Mouse (Mus musculus) erythroblast, adult 5-6 weeks (primary cell): ENCODE data around the gene Lrguk. TPM values are rescaled to one million over a fixed set of nuclear protein-coding genes. Genes with fewer than 3 reads are reported as not detected.

ENCODE experiments used
- ATAC-seq: replicated peaks from 2 replicates; pipeline ENCODE4 v1.8.0; 2016; ENCODE audit warnings: moderate number of reproducible peaks, mild to moderate bottlenecking, moderate TSS enrichment, inconsistent platforms; ENCODE audit not compliant: poor library complexity, low FRiP score, severe bottlenecking
- total RNA-seq, 2 experiments: library from RNA; stranded (forward) in 1 of 2; stranded (reverse) in 1 of 2; fragments of 150-400 nt in 1 of 2; fragments of 200-764, 138-1000 nt in 1 of 2; gene quantifications; 2 replicates each; pipeline versions ENCODE4 v1.2.3 to v1.2.4; 2015 to 2017; ENCODE audit warnings: low replicate concordance in 2 of 2

The Lrguk gene
- total RNA-seq, 2 experiments from 2014 or later: 0.19 TPM; not detected in 1

DNA sequence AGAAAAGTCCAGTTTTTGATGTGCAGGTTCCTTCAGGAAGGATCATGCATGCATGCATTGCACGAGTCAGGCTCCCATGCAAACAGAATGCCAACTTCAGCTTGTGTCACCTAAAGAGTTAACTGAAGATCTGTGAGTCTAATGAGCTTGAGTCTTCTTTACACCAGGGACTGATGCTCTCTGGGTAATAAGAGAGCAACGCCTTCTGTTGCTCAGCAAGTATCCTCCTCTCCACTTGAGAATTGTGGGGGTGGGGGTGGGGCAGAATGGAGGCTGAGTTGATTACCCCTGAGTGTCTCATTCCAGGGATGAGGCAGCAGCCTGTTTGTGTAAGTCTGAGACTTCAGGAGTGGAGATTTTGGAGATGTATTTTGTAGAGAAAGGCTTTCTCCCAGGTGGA is 20.2 kb downstream of the Lrguk start:
- no peak for ATAC-seq

DNA sequence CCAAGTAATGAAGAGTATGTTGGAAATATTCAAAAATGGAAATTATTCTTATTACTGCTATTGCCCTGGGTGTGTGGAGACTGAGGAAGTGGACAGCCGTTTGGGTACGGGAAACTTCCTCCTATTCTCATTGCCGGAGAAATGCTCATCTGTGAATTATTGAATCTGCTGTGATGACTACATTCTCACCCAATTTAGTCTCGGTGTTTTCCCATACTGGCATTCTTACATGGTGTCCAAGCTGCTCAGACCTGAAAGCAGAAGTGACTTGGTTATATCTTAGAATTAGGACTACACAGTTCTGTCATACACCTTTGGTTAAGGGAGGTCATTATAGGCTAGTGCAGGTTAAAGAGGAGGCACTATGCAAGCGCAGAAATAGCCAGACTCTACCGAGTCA is 30.5 kb downstream of the Lrguk start:
- ATAC-seq: no peak

DNA sequence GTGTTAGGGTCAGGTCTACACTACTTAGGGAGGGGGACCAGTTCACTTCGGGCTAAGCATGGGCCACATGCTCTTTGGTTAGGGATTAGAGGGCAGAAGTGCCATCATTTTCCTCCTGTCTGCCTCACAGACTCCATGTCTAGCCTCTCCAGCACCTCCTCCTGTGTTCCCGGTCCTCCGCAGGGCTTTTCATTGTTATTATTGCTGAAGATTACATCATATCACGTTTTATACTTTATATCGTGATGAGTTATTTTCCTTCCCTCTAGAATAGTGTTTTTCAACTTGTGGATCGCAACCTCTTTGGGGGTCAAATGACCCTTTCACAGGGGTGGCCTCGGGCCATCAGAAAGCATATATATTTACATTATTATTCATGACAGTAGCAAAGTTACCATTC is 37.5 kb downstream of the Lrguk start:
- ATAC-seq: no peak

DNA sequence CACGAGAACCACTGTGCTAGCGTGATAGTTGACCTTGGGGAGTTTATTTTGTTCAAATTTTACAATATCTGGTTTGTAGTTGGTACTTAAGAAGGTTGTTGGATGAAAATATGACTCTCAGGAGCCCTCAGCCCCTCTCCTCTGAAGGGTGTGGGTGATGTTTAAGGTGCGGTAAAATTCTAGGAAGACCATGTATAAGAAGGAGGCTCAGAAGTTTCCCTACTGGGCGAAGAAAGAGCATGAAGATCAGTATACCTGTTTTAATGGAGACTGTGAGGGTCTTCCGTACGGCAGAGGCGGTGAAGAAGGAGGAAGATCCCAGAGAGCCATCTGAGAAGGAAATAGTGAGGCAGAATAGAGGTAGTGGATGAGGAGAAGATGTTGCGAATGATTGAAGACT is 38.0 kb downstream of the Lrguk start:
- no peak for ATAC-seq

DNA sequence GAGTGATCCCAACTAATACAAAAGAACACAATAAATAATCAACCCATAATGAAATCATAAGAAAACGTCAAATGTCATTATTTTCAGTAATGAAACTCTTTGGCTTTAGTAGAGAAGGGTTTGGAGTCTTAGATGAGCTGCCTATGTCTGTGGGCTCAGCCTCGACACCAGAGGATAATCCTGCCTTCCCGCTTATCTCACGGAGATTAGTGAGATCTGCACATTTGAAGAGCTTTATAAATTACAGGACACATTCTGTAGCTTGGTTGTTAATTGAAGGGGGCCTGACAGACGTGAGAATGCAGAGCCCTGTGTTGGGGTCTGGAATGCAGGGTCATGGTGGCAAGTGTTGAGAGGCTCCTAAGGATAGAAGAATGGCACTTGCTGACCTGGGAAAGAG is 42.7 kb downstream of the Lrguk start:
- ATAC-seq: no peak

DNA sequence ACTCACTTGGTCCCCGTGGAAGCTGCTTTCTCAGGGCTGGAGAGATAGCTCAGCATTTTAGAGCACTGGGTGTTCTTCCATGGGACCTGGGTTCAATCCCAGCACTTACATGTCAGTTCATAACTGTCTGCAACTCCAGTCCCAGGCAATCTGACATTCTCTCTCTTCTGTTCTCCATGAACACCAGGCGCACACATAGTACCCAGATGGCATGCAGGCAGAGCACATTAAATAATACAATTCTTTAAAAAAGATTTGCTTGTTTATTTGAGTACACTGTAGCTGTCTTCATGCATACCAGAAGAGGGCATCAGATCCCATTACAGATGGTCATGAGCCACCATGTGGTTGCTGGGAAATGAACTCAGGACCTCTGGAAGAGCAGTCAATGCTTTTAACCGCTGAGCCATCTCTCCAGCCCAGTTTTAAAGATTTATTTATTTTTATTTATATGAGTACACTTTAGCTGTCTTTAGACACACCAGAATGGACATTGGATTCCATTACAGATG is 44.7 kb downstream of the Lrguk start:
- ATAC-seq: no peak

DNA sequence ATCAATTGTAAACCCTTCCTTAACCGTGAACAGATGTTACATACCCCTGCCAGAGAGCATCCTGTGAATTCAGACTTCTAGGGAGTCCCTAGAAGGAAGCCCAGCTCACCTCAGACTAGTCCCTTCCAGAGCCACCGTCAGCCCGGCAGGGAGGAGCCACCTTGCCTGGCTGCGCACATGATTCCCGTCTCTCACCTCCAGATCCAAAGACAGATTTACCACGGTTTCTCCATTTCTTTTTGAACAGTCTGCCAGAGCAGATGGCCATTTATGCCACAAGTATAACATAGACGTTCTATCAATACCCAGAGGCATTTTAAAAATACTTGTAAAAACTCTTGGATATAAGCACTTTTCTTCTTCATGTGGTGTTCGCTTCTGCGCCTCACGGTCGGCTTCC is 46.3 kb downstream of the Lrguk start:
- no peak for ATAC-seq

DNA sequence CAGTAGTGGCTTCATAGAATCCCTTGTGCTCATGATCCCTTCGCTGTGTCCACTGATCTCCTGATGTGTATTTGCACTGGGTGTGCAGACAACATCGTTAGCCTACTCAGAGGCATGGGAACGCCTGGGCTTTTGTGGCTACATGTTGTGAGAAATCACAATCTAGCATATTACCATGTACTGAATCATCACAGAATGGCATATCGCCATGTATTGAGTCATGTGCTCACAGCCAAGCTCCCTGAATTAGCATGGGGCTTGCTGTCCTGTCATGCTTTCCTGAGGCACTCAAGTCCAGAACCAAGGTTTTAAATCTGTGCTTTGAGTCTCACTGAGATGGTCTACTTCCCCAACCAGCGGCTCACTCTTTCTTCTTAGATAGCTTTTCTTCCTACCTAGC is 54.2 kb downstream of the Lrguk start:
- ATAC-seq: no peak

DNA sequence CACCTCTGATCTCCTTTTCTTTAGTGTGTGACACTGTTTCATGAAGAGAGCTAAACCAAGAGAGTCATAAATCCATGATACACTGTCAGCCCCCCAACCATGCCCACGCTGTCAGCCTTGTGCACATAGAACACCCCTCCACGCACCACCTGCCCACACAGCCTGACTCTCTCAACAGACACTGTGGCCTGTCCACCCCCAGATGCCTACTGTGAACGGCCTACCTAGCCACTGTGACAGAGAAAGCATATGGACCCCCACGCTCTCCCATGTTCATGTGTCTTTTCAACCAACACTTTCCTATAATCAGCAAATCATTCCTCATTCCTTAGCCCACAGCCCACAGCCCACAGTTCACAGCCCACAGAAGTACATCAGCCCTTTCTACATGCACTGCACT is 58.5 kb downstream of the Lrguk start:
- ATAC-seq: no peak

DNA sequence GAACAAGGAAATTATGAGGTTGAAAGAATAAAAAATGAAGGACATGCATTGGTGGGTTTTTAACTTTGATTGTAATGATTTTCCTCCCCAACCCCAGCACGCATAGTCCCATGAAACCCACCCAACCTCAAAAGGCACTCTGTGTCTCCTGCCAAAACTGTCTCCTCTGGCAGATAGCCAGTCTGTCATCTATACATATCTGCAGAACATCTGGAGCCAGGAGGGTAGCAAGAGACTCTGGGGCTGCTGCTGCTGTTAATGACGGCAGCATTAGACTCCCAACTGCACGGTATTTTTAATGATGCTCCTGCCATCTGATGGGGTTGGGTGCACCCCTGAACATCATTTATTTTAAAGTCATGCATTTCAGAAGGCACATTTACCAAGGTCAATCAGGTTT is 59.7 kb downstream of the Lrguk start:
- ATAC-seq: no peak

DNA sequence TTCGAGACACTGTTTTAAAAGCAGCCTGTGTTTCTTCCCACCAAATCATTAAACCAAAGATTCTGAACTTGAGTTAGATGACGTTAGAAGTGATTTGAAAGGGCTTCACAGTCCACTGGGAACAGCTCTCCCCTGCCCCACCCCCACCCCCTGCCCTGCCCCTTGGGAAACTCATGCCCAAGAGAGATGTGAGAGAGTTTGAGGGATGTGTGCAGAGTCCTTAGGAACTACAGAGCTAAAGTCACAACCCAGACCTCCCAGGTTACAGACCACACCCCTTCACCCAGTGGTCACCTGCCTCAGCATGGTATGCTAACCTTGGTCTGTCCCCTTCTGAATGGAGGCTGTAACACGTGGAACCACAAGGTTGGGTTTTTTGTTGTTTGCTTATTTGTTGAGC is 62.3 kb downstream of the Lrguk start:
- ATAC-seq: no peak

DNA sequence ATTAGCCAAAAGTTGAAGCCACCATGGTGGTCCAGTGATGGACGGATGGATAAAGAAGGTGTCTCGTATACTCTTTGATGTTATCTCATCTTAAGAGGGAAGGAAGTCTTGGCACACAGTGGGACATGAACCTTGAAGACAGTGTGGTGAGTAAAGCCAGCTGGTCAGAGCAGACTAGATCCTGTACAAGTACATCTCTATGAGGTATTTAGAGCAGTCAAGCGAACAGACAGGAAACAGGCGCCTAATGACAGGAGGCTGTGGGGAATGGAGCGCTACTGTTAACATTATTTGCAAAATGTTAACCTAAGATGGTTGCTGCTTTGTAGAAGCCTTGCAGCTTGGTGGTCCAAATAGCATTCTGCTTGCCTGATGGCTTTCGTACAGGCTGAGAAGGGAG is 67.0 kb downstream of the Lrguk start:
- no peak for ATAC-seq

DNA sequence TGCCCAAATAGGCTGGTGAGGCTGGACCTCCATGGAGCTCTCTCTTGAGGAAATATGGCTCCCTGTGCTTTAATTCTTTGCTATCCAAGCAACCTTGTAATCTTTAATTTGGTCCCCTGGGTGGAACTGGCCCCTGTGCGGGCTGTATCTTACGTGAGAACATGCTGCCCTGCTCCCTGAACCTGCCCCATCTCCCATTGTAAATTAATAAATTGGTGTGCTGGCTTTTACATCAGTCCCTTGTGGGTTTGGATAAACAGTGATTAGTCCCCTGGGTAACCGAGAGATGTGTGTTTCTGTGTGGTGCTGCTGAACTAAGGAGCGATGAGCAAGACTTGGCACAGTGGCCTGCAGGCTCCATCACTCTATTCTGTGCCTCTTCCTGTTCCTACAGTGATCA is 67.7 kb downstream of the Lrguk start:
- no peak for ATAC-seq

DNA sequence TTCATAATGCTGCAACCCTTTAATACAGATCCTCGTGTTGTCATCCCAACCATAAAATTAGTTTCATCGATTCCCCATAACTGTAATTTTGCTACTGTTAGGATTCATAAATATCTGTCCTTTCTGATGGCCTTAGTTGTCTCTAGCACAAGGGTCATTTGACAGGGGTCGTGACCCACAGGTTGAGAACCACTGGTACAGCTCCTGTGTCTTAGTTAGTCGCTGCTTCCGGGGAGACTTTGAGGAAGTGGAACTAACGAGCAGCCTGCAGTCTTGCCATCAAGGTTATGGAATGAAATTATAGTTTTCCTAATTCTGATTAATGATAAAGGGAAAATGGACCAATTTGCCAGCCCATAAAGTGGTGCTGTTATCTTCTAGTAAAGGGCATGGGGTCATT is 70.5 kb downstream of the Lrguk start:
- no peak for ATAC-seq

DNA sequence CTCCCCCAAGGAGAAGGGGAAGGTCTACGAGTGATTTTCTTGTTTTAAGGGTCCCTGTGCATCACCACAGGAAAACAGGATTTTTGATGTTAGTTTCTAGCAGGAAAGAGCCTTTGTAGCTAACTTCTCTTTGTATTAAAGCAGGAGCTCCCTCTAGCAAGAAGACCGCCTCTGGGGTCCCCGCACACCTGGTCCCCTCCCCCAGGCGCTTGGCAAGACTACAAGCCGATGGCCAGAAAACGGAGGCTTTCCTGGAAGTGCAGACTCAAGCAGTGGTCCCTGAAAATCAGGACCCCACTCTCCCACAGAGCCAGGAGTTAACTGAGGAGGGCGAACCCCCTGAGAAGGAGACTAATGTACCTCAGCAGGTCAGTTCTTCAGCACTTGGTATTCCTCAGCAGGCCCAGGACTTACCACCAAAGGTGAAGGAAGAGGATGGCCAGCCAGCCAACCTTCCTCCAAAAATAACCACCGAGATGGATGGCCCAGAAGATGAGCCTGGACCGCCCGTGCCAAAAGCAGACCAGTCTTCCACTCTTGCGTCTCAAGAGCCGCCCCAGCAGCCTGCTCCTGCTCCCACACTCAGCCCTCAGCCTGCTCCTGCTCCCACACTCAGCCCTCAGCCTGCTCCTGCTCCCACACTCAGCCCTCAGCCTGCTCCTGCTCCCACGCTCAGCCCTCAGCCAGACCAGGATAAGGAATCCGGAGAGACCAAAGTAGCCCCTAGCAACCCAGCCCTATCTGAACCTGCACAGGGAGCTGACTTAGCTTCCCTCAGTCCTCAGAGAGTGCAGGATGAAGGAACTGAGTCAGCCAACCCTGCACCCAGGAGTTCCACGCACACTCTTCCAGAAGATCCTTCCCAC is 72.5 kb downstream of the Lrguk start:
- no peak for ATAC-seq

DNA sequence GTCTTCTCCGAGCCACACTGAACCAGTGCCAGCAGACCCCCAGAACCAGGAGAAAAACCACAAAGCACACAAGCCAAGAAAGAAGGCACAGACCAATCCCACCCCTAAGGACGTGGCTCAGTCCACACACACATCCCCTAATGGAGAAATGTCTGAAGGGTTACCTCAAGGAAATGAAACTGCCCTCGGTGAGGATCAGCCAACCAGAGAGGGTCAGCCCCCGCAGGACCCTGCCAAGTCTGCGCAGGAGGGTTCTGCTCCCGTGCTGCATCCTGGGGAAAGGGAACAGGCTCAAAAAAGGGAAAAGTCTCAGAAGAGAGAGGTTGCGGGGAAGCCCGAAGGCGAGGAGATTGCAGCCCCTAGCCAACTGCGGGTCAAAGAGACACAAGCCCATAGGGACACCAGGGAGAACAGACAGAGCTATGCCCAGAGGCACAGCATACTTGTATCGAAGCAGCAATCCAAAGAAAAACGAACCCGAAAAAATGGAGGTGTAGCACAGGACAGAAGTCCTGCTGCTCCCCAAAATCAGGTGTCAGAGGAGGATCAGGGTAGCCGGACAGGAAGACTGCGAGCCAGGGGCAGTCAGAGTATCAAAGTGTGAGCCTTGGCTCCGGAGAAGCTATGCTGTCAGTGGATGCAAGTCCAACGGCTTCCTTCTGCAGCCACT is 74.1 kb downstream of the Lrguk start:
- ATAC-seq: no peak

DNA sequence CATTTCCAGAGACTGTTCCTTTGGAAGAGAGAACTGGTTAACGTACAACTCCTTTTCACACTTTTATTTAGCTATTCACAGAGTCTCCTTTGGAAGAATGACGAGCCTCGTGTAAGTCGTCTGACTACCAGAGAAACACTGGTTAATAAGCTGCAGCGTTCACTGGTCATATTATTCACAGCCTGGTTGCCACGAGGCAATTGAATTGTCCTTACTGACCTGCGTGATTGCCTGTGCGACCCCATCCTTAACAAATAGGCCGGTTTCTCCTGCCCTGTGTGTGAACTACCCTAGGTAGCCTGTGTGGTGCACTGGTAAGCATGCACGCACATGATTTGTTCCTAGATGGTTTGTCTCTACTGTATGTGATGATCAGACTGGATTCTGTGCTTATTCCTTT is 81.3 kb downstream of the Lrguk start:
- no peak for ATAC-seq

DNA sequence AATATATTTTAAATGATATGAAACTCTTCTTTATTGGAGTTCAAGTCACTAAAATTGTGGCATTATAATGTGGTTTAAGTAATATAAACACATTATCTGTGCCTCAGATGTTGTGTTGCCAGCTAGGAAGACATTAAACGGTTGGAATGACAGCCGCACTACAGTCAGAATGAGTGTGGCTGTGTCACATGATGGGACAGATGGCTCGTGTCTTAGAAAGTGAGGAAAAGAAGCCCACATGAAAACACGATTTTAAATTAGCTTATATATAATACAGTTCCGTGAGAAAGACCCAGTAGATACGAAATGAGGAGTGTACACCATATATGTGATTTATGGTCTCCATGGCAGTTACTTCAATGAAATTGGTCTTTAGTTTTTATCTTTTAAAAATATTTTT is 82.2 kb downstream of the Lrguk start:
- ATAC-seq: no peak

DNA sequence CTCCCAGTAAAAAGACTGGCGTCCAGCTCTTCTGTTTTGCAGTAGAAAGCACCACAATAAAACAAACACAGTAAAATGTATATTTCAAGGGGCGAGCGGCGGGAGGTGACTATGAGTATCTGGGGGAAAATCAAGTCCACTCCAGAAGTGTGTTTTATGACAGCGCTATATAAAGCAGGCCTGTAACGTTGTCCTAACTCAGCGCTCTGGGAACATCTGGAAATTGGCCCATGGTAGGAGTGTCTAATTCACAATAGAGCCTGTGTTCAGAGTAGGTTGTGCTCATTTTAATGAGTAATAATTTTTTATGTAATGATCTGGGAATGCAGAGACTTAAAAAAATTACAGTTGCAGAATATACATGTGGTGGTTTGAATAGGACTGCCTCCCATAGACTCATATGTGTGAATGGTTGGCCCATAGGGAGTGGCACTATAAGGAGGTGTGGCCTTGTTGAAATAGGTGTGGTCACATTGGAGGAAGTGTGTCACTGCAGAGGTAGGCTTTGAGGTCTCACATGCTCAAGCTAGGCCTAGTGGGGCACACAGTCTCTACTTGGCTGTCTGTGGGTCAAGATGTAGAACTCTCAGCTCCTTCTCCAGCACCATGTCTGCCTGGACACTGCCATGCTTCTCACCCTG is 87.7 kb downstream of the Lrguk start:
- no peak for ATAC-seq

DNA sequence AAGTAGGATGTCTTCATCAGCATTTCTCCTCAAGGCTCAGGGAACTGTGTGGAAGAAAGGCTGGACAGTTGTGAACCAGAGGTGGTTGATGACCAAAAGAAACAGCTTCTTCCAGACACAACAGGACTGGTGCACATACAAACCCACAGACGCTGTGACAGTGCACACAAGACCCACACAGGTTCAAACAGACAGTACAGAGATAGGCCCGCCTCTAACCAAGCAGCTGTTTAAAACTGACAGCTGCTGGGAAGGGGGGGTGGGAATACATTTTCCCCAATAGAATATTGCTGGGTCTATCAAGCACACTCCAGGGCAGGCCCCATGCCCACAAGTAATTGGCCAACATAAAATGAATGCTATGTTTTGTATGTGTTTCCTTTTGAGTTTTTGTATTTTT is 95.2 kb downstream of the Lrguk start:
- ATAC-seq: no peak

DNA sequence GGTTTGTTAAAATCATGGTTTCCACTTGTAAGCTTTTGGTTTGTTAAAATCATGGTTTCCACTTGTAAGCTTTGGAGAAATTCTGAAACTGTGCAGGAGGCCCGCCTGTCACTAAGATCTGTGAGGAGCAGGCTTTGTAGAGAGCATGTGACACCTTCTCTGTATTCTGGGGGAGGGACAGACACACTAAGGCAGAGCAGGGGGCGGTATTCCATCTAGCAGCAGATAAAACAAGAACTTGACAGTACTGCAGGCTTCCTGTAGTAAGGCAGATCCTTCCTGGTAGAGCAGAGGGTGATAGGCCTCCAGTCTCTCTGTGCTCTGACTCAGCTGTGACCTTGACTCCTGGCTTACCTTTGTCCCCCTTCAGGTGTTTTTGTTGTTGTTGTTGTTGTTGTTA is 100.0 kb downstream of the Lrguk start:
- no peak for ATAC-seq
